Mouse (Mus musculus) ovary, postnatal 36 days (tissue): ENCODE data around the gene Nelfb.

Experiments
- DNase-seq: peaks from one replicate; pipeline ENCODE4 v3.0.0; 2022; ENCODE audit warnings: low spot score, mixed read lengths

The Nelfb gene

DNA sequence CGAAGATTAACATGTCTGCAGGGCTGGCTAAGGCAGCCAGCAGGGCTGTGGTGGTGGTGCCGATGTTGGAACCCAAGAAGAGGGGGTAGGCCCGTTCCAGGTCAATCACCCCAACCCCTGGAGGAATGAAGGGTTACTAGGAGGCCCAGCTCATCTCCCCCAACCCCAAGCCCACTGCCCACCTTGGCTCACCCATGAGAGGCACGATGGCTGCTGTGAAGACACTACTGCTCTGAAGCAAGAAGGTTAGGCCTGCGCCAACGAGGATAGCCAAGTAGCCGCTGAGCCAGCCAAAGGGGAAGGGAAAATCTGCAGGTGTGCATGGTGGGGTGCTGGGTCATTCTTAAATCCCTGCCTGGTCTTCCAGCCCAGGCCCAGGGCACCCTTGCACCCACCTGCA lies 19.3 kb upstream of the Nelfb start:
- no peak for DNase-seq

DNA sequence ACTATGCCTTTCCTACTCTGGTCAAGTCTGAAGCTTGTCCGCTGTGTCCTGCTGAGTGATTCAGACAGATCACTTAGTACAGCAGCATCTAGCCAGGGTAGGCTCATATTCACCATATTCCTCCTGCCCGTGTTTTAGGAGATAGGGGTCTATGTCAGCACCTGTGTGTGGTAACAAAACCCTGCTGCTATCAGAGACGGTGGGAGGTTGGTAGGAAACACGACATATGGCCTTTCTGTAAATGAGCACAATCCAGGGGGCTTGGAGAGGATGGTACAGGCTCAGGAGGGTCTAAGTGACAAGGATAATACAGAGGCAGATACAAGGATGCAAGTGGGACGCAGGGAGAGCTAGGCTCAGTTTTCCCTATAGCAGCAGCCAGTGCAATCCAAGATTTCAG lies 18.3 kb upstream of the Nelfb start:
- DNase-seq = no peak

DNA sequence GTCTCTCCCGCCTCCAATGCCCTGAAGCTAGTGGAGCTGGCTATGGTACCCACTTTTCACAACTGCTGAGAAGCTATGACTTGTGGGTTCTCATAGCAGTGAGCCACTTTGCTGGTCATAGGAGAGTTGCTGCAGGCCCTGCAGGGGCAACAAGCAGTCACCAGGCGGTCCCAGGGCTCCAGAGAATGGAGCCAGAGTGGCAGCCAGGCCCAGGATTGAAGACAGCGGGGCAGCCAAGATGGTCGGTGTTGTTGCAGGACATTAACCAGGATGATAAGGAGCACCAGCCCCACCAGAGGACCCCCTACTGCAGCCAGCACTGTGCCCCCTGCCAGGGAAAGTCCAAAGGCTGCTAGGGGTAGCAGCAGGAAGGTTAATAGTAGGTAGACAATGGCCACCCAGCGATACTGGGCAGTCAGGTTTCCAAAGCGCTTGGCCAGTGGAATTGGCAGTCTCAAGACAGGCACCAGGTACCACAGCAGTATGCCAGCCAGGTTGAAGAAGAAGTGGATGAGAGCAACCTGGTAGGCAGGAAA lies 17.8 kb upstream of the Nelfb start:
- no peak for DNase-seq

DNA sequence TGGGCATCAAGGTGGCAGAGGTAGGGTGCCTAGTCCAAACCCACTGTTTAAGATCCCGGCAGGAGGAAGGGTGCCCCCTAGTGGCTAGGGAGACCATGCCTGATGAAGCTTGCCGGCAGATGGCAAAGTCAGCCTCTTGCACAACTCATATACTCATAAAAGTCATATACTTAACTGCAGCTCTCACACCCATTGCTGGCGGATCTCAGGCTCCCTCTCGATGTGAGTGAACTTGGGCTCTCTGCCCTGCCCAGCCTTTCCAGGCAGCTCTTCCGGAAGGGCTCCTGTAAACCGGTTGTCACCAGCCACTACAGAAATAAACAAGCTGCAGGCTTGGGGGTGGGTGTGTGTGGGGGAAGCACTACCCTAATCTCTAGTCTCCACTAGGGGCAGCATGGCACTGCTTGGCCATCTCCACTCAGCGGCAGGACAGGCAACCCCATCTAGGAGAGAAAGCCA lies 17.2 kb upstream of the Nelfb start:
- DNase-seq = peak; percentile 77

DNA sequence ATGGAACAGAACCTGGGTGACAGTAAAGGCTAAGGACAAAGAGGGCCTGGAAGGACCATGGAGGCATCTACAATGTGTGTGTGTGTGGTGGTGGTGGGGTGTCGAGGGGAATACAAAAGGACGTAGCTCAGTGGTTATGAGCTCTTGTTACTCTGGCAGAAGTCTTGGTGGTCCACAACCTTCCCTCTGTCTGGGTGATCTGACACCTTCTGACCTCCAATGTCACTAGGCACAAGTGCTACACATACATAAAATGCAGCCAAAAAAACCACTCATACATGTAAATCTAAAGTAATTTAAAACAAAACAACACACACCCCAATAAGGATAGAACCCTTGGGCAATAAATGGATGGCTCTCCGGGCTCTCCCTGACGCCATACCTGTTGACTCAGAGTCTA lies 16.1 kb upstream of the Nelfb start:
- DNase-seq = no peak

DNA sequence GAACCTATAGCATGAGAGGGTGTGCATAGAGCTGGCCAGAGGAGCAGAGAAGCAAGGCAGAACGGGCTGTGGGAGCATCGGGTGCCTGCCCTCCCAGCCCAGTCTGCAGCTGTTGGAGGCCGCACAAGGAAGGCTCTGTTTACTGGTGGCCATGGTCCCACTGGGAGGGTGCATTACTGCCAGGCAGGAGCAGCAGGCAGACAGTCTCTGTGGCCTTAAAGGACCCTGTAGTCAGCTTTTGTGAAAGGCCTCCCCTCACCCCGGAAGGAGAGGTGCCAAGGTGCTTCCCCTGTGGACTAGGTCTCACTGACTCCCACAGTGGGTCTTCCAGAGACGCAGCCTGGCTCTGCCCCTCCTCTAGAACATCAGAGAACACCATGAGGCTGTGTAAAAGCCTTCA lies 15.6 kb upstream of the Nelfb start:
- no peak for DNase-seq

DNA sequence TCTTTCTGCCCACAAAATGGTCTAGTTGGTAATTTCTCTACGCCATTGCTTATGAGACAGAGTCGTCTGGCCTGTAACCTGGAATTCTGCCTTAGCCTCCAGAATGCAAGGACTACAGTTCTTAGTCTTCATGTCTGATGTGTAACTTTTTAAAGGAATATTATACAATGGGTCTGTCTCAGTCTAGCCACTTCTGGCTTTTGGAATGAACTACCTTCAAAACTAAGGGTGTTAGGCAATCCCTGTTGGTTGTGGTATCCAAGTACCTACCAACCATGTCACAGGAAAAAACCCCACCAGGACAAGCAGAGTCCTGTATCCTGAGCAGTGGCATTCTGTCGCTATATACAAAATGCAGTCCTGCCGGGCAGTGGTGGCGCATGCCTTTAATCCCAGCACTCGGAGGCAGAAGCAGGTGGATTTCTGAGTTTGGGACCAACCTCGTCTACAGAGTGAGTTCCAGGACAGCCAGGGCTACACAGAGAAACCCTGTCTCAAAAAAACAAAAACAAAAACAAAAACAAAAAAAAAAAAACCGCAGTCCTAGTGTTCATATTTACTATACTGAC lies 14.6 kb upstream of the Nelfb start:
- no peak for DNase-seq

DNA sequence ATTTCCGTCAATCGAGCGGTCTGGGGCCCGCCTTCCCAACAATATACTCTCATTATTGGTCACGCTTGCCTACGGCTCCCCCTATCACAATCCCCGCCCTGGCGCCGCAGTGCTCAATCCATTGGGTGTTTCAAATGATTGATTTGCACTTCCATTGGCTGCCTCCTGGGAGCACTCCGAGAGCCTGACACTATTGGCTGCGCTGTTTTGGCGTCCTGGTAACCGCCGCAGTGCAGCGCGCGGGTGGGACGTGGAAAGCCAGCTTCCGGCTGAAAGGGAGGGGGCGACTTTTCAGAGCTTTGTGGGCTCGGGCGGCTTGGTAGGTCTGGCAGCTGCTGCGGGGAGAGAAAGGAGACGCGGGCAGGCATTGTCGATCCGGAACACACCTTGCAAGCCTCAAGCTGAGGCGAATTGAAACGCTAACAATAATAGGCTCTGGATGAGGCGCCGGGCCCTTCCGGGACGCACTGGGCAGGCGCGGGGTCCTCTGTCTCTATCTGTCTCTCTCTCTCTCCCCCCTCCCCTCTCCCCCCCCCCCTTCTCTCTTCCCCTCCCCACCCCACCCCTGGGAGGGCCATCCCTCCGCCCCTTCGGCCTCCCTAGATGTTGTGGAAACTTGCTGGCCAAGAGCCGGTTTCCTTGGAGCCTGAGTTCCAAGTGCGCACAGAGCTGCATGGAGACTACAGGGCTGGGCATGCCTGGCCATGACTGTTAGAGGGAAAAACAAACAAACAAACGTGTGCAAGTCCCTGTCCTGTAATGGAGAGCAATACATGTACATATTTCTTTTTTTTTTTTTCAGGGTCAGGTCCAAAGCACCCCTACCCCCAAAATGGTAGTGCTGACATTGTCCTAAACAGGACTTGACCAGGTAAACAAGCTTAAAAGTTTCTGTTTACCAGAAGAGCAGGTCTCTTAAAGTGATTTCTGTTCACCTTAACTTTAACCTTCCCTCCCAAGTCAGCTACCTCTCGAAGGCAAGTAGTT lies 13.8 kb upstream of the Nelfb start:
- peak; percentile 96 for DNase-seq

DNA sequence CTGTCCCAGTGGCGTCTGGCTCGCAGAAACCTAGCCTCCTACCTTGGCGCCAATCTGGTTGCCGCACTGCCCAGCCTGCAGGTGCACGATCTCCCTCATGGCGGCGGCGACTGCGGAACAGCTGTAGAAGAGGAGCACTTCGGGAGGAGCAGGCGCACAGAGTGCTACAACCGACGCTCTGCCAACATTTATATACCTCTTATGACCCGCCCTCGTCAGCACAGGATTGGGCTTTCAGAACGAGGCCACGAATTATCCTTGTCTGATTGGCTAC lies 13.1 kb upstream of the Nelfb start, which contains the start of gene Tubb4b:
TSS of gene Tubb4b (minus strand) at position 211 of the 274 bp plus-strand sequence.
- DNase-seq = no peak

DNA sequence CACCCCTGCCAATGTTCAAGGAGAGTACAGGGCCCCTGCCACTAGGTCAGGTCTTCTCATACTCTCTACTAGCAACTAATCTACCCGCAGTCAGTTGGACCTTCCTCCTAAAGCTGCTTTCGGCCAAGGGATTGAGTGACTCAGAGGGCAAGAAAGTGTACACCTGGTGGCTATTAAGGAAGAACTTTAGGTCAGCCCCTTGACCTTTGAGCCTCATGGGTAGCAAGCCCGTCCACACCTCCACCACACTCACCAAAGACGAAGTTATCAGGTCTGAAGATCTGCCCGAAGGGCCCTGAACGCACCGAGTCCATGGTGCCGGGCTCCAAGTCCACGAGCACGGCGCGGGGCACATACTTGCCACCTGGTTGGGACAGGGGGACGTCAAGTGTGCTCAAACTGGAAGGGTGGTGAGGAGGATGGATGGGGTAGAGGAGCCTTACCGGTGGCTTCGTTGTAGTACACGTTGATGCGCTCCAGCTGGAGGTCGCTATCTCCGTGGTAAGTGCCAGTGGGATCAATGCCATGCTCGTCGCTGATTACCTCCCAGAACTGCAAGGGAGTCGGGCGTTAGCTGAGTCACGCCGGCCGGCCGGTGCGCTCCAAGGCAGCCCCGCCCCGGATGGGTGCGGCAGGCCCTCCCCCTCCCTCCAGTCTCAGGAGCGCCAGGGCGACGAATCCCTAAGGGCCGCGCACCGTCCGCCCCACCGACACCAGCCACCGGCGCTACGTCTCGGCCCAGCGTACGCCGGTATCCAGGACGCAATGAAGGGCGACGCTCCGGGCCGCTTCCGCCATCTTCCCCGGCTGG lies 12.6 kb upstream of the Nelfb start:
- DNase-seq = peak; percentile 80

DNA sequence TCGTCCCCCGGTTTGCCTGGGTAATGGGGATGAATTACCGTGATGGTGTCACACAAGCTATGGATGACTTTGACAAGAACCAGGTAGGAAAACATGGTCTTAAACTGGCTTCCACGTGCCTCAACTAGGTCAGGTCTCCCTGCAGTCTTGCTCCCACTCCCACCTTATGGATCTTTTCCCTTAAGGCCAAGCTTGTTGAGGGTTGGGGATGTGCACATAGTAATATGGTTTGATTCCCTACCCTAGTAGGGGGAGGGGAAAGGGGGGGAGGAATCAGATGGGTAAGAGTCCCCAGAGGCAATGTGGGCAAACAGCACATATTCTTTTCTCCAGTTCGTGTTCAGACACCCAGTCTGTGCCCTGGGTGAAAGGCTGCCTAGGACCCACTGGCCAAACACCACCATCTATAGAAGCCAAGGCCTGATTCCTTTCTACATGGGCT lies 10.1 kb upstream of the Nelfb start:
- DNase-seq = no peak

DNA sequence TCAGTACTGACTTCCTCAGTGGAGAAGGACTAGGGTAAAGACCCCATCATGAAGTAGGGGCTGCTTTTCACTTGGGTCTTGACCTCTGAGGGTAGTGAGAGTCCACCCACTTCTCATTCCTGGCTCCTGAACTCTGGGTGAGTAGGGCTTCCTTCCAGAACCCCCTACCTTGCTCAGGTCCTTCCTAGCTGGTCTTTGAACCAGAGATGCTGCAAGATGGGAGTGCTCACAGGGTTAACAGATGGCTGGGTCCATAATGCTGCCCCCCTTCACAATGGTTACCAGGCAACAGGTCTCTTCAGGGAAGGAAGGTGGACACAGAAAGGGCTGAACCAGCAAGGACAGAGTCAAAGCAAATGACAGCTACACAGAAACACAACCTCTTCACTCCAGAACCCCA lies 7.2 kb upstream of the Nelfb start, which contains the start of gene Fam166a:
TSS of gene Fam166a (plus strand) at position 301 of the 400 bp plus-strand sequence.
- DNase-seq = no peak

DNA sequence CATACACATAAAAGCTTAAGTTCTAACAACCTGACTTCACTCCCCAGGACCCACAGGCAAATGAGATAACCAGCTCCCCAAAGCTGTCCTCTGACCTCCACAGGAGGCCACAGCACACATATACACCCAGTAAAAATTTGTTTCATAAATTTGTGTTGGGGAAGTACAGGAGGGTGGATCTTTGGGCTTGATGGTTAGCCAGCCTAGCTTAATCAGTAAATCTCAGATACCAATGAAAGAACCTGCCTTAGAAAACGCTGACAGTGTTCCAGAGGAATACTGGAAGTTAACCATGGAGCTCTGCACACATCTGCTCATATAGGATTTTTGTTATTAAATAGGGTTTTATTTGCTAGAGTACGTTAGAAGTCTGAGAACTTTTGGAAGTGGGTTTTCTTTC lies 6.4 kb upstream of the Nelfb start:
- no peak for DNase-seq

DNA sequence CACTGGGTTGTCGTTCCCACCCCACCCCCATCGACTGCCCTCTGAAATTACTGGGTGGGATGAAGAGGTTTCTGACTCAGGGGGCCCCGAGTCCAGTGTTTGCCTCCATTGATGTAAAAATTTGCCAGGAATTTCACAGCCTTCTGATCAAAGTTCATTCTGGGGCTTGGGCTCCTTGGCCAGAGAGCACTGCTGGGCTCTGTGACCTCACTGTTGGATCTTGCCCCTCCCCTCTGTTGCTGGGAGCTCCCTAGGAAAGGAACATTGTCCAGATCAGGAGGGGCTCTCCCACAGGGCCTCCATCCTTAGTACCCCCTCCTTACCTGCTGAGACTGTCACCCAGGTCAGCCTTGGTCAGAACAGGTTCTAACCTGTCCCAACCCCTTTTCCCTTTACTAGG lies 3.2 kb upstream of the Nelfb start, which contains the start of gene Stpg3:
TSS of gene Stpg3 (minus strand) at position 194 of the 400 bp plus-strand sequence.
- DNase-seq = no peak

DNA sequence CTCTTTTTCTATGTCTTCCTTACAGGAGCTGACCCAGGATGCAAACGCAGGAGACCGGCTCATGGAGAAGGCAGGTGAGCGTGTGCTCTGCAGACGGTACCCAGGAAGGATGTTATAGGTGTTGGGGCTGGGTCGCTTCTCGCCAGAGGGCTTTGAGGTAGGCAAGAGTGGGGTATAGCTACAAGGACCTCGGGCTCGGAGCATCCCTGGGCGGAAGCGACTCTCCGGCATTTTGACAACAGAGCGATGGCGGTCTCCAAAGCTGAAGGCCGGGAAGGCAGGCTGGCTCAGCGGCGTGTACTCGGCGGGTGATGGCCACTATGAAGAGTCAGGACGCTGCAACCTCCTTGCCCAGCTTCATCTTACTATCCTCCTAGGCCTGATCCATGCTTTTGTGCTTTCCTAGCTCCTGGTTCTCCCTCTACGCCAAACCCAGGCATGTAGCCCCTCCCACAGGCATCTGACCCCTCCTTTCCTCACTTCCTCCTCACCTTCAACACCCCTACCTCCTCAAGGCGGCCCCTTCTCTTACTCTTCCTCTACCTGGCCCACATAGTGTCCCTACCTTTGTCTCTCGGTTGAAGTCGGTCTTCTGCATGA lies 2.1 kb upstream of the Nelfb start:
- DNase-seq = no peak

DNA sequence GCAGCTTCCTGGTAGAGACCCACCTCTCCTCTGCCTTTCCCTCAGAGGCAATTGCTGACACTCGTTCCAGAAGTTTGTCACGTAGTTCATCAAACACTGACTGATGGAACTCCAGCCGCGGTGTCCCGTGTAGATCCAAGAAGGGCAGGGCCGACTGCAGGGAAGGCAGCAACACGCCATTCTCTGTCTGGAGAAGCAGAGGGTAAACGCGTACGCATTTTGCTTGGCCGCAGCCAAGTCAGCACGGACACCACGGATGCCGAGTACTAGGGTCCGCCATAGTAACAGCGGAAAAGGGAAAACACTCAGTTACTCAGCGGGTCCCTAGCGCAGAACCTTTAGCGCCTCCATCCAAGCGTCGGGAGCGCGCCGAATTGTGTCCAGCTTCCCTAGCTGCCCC lies 603 bp downstream of the Nelfb start:
- no peak for DNase-seq

DNA sequence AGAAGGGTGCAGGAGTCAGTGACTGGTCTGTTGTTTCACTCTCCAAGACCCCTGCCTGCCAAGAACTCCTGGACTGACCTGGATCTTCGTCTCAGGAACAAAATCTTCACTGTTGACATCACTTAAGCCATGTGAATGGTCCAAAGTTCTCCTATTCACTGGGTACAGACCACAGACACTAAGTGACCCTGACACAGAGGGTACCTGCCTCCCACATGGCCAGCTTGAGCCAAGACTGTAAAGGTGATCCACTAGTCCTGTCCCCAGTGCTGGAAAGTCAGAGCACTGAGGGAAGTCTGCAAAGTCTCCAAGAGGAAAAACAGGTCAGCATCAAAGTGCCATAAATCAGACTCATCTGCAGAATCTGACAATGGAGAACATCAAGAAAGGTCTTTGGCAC lies 3.7 kb downstream of the Nelfb start:
- DNase-seq = no peak

DNA sequence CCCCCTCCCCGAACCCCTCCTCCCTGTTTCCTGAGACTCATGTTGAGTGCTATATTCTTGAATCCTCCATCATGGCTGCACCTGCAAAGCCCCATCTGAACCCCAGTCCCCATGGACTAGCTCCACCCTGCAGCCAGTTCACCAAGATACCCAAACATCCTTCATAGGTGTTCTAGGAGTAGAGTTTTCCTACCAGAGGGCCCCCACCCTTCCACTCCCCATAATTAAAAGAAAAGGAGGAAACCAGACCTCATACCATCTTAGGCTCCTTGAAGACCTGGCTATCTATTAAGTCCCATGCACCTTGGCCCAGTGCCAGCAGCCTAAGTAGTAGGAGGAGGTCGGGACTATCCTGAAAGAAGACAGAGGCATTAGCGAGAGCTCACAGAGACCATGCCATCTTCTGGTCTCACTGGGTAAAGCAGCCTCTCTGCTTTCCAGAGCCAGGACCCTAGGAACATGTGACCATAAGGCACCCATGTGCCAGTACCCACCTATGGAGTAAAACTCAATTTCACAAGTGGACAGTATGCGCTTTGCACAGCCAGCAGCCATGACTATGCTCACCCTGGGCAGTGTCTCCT lies 7.6 kb downstream of the Nelfb start:
- no peak for DNase-seq

DNA sequence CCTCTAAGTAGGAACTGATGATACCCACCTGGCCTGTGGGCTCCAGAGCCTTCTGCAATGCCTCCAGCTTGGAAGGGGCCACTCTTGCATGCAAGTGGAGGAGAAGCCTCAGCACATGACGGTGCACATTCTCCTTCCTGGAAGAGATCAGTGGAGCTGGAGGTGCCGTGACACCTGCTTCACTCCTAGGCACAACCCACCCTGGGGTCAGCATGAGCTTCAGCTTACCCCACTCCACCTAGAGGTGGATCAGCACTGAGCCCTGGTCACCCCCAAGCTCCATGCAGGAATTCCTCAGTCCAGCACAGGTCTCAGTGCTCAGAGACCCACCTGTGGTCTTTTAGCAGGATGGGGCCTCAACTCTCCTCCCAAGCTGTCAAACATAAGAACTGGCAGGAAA lies 10.7 kb downstream of the Nelfb start:
- DNase-seq = no peak

DNA sequence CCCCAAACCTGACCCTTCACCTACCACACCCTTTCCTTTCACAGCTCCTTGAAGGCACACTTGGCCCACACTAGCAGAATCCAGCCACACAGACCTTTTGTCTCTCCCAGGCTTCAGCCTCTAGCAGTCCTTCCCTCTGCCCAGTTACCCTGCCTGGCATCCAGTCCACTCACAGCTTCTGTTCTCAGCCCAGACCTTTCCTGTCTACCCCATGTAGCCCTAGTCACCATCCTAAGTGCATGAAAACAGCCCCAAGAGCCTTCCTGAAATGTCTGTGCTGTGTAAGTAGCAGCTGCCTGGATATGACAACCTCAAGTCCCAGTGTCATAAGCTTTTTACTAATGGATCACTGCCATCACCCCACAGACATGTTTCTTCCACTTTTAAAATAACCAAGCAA lies 13.3 kb downstream of the Nelfb start:
- no peak for DNase-seq

DNA sequence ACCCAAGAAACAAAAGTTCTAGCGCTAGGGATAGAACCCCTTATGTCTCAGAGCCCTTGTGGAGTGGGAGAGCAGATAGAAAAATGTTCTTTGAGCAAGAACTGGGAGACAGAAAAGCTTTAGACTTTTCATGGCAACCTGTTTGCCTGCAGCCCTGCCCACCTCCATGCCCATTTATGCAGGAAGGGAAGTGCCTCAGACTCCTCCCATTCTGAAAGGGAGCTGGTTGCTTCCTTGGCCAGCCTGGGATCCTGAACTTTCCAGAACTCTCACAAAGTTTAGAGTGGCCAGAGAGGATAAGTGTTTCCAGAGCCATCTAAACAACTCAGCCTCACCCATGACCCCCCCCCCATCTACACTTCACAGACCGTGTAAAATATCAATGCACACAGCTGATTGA lies 14.1 kb downstream of the Nelfb start:
- no peak for DNase-seq
